Mouse (Mus musculus): ENCODE data around the gene Picalm. TPM values are rescaled to one million over a fixed set of nuclear protein-coding genes. Genes with fewer than 3 reads are reported as not detected.

Gene Picalm
- polyA plus RNA-seq, 1 experiment from 2014 or later: 40.8 TPM

DNA sequence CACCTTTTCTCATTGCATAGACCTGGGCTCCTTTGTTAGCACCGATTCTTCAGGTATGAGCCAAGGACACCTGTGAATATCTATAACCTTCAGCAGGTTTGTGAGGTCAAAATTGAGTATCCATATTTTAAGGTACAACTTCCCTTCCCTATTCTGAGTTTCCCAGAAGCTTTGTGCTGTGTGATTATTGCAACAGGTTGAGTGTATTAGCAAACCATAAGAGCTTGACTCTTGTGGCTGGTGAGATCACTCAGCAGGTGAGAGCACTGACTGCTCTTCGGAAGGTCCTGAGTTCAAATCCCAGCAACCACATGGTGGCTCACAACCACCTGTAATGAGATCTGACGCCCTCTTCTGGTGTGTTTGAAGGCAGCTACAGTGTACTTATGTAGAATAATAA lies 6.7 kb downstream of the Picalm start:
- Histone ChIP-seq H3K27ac (no peak overlapping the region), H3K4me2 (no peak overlapping the region), H3K27me3 (no peaks in the 10 kb centered on the region), H3K9ac (no peak overlapping the region), H3K9me3 (no peaks in the 10 kb centered on the region), H3K4me3 (no peak overlapping the region), H3K36me3 (no peaks in the 10 kb centered on the region), H3K4me1 (peaks cover 49% of the 10 kb centered on the region)
- ATAC-seq (ENCODE audit: borderline replicate concordance, extremely low read depth, low FRiP score, low TSS enrichment): no peak
- 81% methylated on average over 3 of the region's 3 CpGs for WGBS

- Histone ChIP-seq H3K4me2 (no peak overlapping the region), H3K27ac (no peak overlapping the region), H3K27me3 (no peaks in the 10 kb centered on the region), H3K9ac (no peak overlapping the region), H3K4me3 (no peak overlapping the region), H3K9me3 (no peaks in the 10 kb centered on the region), H3K4me1 (peaks cover 52% of the 10 kb centered on the region), H3K36me3 (no peaks in the 10 kb centered on the region)
- WGBS: 61% methylated on average over 4 of the region's 4 CpGs
- no peak for ATAC-seq (ENCODE audit: borderline replicate concordance, extremely low read depth, low FRiP score, low TSS enrichment)
Measured at GRCm38 (mm10) chr7:90138359-90138758, 8.3 kb downstream of the Picalm start.

DNA sequence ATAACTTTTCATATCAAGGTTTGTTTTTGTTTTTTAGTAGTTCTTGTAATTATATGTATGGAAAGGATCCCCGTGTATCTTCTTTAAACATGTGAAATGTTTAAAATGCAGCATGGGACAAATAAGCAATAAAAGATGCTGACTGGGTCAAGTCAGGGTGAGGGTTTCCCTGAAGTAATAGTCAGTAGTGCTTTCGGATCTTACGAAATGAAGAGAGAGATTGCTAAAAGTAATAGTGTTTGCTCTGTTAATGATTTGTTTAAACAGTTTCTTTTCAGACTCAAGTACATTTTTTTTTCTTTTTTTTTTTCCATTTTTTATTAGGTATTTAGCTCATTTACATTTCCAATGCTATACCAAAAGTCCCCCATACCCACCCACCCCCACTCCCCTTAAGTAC lies 10.3 kb downstream of the Picalm start:
- H3K4me2 ChIP-seq: no peak overlapping the region
- H3K9ac ChIP-seq: no peak overlapping the region
- no peak overlapping the region for H3K4me3 ChIP-seq
- peaks cover 45% of the 10 kb centered on the region for H3K4me1 ChIP-seq
- 31% methylated on average over 3 of the region's 3 CpGs for WGBS
- no peaks in the 10 kb centered on the region for H3K9me3 ChIP-seq
- no peaks in the 10 kb centered on the region for H3K36me3 ChIP-seq
- no peak for ATAC-seq (ENCODE audit: borderline replicate concordance, extremely low read depth, low FRiP score, low TSS enrichment)
- H3K27me3 ChIP-seq: no peaks in the 10 kb centered on the region
- H3K27ac ChIP-seq: no peak overlapping the region

GRCm38 (mm10) chr7:90144275-90144674 lies 14.3 kb downstream of the Picalm start:
- Histone ChIP-seq H3K4me1 (peaks cover 54% of the 10 kb centered on the region), H3K9me3 (no peaks in the 10 kb centered on the region), H3K9ac (no peak overlapping the region), H3K36me3 (no peaks in the 10 kb centered on the region), H3K4me3 (no peak overlapping the region), H3K27me3 (no peaks in the 10 kb centered on the region), H3K27ac (no peak overlapping the region), H3K4me2 (no peak overlapping the region)
- 65% methylated on average over 2 of the region's 2 CpGs for WGBS
- no peak for ATAC-seq (ENCODE audit: borderline replicate concordance, extremely low read depth, low FRiP score, low TSS enrichment)

DNA sequence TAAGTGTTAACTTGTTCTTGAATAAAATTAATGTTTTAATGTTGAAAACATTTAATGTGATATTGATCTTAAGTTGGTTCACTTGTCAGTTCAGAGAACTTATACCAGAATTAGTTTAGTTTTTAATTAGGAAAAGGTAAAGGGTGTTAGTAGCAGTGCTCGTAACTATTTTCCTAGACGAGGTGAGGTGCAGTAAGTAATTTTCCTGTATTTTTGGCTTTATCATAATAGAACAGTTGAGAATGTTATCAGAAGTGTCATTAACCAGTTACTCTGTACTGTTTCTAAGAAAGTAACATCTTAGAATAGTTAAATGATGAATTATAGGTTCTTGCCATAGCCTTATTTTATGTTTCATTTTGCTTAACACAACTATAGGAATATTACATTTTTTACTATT lies 15.0 kb downstream of the Picalm start:
- H3K4me1 ChIP-seq: peaks cover 50% of the 10 kb centered on the region
- 56% methylated on average over 2 of the region's 2 CpGs for WGBS
- no peak overlapping the region for H3K27ac ChIP-seq

GRCm38 (mm10) chr7:90145376-90145775 lies 15.4 kb downstream of the Picalm start:
- no peaks in the 10 kb centered on the region for H3K9me3 ChIP-seq
- no peak overlapping the region for H3K4me2 ChIP-seq
- no peak overlapping the region for H3K9ac ChIP-seq
- H3K36me3 ChIP-seq: no peaks in the 10 kb centered on the region
- H3K27ac ChIP-seq: no peak overlapping the region
- peaks cover 50% of the 10 kb centered on the region for H3K4me1 ChIP-seq
- no peak overlapping the region for H3K4me3 ChIP-seq
- no peak for ATAC-seq (ENCODE audit: borderline replicate concordance, extremely low read depth, low FRiP score, low TSS enrichment)
- no peaks in the 10 kb centered on the region for H3K27me3 ChIP-seq

More for the DNA sequence above, 15.0 kb downstream of the Picalm start:
- no peak for ATAC-seq (ENCODE audit: borderline replicate concordance, extremely low read depth, low FRiP score, low TSS enrichment)
- Histone ChIP-seq H3K4me2 (no peak overlapping the region), H3K9me3 (no peaks in the 10 kb centered on the region), H3K27me3 (no peaks in the 10 kb centered on the region), H3K9ac (no peak overlapping the region), H3K4me3 (no peak overlapping the region), H3K36me3 (no peaks in the 10 kb centered on the region)

DNA sequence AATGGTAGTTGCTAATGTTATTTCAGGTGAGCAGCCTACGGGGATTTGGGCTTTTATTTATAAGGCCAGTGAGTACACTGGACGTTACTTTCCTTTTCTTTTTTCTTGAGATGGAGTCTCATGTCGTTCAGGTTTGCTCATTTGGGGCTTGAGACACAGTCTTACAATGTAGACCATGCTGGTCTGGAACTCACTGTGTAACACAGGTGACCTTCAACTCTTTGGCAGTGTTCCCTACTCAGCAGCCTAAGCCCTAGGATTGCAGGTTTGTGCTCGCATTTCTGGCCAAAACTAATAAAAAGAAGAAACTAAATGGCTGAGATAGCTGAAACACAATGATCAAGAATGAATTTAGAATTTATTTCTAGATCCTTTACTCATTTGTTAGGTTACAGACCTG lies 15.9 kb downstream of the Picalm start:
- WGBS: 29% methylated on average over 4 of the region's 4 CpGs
- Histone ChIP-seq H3K4me3 (no peak overlapping the region), H3K4me2 (0 out of 2 replicates have a peak overlapping the region, but pooled peaks have one; percentile 13), H3K27ac (0 out of 2 replicates have a peak overlapping the region, but pooled peaks have one; percentile 10), H3K36me3 (no peaks in the 10 kb centered on the region), H3K4me1 (peaks cover 50% of the 10 kb centered on the region), H3K9me3 (no peaks in the 10 kb centered on the region), H3K27me3 (no peaks in the 10 kb centered on the region), H3K9ac (no peak overlapping the region)
- no peak for ATAC-seq (ENCODE audit: borderline replicate concordance, extremely low read depth, low FRiP score, low TSS enrichment)

GRCm38 (mm10) chr7:90146321-90146720 lies 16.3 kb downstream of the Picalm start:
- Histone ChIP-seq H3K36me3 (no peaks in the 10 kb centered on the region), H3K27ac (0 out of 2 replicates have a peak overlapping the region, but pooled peaks have one; percentile 10), H3K27me3 (no peaks in the 10 kb centered on the region), H3K4me2 (0 out of 2 replicates have a peak overlapping the region, but pooled peaks have one; percentile 13), H3K9ac (no peak overlapping the region), H3K4me3 (no peak overlapping the region), H3K9me3 (no peaks in the 10 kb centered on the region), H3K4me1 (peaks cover 48% of the 10 kb centered on the region)
- ATAC-seq (ENCODE audit: borderline replicate concordance, extremely low read depth, low FRiP score, low TSS enrichment): peak; percentile 31; the same call in 1 of the 2 replicates
- WGBS: 28% methylated on average over 1 of the region's 1 CpGs

- Histone ChIP-seq H3K4me2 (no peak overlapping the region), H3K27me3 (no peaks in the 10 kb centered on the region), H3K4me3 (no peak overlapping the region), H3K36me3 (0 out of 2 replicates have a peak, but pooled peaks cover 3% of the 10 kb centered on the region), H3K27ac (no peak overlapping the region), H3K9me3 (no peaks in the 10 kb centered on the region), H3K4me1 (peaks cover 40% of the 10 kb centered on the region), H3K9ac (no peak overlapping the region)
- no peak for ATAC-seq (ENCODE audit: borderline replicate concordance, extremely low read depth, low FRiP score, low TSS enrichment)
- WGBS: 36% methylated on average over 2 of the region's 2 CpGs
Measured at GRCm38 (mm10) chr7:90148023-90148422, 18.0 kb downstream of the Picalm start.

DNA sequence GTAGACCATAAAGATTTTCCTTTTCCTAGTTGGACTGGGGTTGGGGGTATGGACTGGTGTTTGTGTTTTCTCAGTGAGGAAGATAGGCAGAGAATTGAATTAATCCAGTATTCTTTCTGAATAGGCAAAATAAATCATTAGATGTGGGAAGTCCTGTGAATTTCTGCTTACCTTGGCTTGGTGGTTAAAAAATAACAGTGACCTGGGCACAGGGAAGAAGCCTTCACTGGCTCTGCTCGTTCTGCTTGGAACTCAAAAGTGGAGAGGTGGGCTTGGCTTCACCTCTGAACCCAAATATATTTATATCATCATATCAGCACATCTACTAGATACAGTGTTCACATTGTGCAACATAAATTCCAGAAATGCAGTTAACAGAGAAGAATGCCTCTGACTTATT lies 18.5 kb downstream of the Picalm start:
- Histone ChIP-seq H3K36me3 (0 out of 2 replicates have a peak, but pooled peaks cover 3% of the 10 kb centered on the region), H3K9ac (no peak overlapping the region), H3K4me3 (no peak overlapping the region), H3K9me3 (no peaks in the 10 kb centered on the region), H3K27ac (no peak overlapping the region), H3K27me3 (no peaks in the 10 kb centered on the region), H3K4me1 (peaks cover 37% of the 10 kb centered on the region), H3K4me2 (no peak overlapping the region)
- 42% methylated on average over 1 of the region's 1 CpGs for WGBS
- no peak for ATAC-seq (ENCODE audit: borderline replicate concordance, extremely low read depth, low FRiP score, low TSS enrichment)

GRCm38 (mm10) chr7:90150311-90150710 lies 20.3 kb downstream of the Picalm start:
- no peaks in the 10 kb centered on the region for H3K27me3 ChIP-seq
- H3K9me3 ChIP-seq: no peaks in the 10 kb centered on the region
- H3K4me1 ChIP-seq: peaks cover 30% of the 10 kb centered on the region
- no peak; the same call in 1 of the 2 replicates for ATAC-seq (ENCODE audit: borderline replicate concordance, extremely low read depth, low FRiP score, low TSS enrichment)
- 46% methylated on average over 2 of the region's 2 CpGs for WGBS
- no peak overlapping the region for H3K27ac ChIP-seq
- no peak overlapping the region for H3K4me2 ChIP-seq
- H3K4me3 ChIP-seq: no peak overlapping the region
- H3K36me3 ChIP-seq: 0 out of 2 replicates have a peak, but pooled peaks cover 3% of the 10 kb centered on the region
- no peak overlapping the region for H3K9ac ChIP-seq

DNA sequence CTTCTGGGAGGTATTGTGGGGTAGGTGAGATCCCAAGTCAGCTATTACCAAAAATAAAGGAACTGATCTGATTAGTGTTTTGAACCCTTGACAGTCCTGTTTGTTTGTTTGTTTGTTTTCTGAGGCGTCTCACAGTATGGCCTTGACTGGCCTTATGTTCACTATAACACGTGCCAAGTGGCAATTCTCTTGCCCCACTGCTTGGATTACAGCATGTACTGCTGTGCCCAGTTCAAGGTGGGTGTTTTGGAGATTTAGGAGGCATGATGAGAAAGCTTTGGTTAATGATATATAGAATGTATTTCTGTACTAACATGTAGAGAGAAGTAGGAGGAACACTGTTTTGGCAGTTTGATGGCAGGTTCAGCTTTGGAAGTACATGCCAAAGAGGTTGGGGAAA lies 28.0 kb downstream of the Picalm start:
- H3K36me3 ChIP-seq: peaks cover 22% of the 10 kb centered on the region
- no peak overlapping the region for H3K9ac ChIP-seq
- no peaks in the 10 kb centered on the region for H3K9me3 ChIP-seq
- no peak overlapping the region for H3K4me3 ChIP-seq
- WGBS: 92% methylated on average over 2 of the region's 2 CpGs
- ATAC-seq (ENCODE audit: borderline replicate concordance, extremely low read depth, low FRiP score, low TSS enrichment): no peak
- no peak overlapping the region for H3K4me2 ChIP-seq
- no peak overlapping the region for H3K27ac ChIP-seq
- H3K4me1 ChIP-seq: no peaks in the 10 kb centered on the region
- no peaks in the 10 kb centered on the region for H3K27me3 ChIP-seq

DNA sequence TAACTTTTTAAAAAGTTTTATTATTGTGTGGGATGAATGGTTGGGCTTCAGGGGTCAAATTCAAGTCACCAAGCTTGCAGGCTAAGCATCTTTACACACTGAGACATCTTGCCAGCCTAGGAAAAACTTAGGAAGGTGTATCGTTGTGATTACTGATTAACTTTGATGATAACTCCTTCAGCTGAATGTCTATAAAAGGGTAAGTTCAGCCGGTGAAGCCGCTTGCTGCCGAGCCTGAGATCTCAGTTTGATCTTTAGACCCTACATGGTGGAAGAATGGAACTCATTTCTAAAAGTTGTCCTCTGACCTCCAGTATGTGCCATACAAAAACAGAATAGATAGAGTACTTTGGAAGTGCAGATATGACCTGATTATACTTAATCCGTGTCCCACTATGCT lies 30.6 kb downstream of the Picalm start:
- H3K36me3 ChIP-seq: peaks cover 27% of the 10 kb centered on the region
- H3K4me2 ChIP-seq: no peak overlapping the region
- no peaks in the 10 kb centered on the region for H3K4me1 ChIP-seq
- ATAC-seq (ENCODE audit: borderline replicate concordance, extremely low read depth, low FRiP score, low TSS enrichment): no peak
- no peak overlapping the region for H3K9ac ChIP-seq
- H3K27ac ChIP-seq: no peak overlapping the region
- no peak overlapping the region for H3K4me3 ChIP-seq
- 67% methylated on average over 5 of the region's 5 CpGs for WGBS
- H3K9me3 ChIP-seq: no peaks in the 10 kb centered on the region
- H3K27me3 ChIP-seq: no peaks in the 10 kb centered on the region

Measured in lung, embryonic 15.5 days (tissue).